Mouse (Mus musculus): Measurements from ENCODE around the gene Lrrc27. TPM values are rescaled to one million over a fixed set of nuclear protein-coding genes. Genes with fewer than 3 reads are reported as not detected.

Lrrc27 gene
- 0.35 and 0.68 TPM in 2 replicates for polyA plus RNA-seq (2015; fragmentation: Nextera tagmentation; extraction: Ambion mirVana)

DNA sequence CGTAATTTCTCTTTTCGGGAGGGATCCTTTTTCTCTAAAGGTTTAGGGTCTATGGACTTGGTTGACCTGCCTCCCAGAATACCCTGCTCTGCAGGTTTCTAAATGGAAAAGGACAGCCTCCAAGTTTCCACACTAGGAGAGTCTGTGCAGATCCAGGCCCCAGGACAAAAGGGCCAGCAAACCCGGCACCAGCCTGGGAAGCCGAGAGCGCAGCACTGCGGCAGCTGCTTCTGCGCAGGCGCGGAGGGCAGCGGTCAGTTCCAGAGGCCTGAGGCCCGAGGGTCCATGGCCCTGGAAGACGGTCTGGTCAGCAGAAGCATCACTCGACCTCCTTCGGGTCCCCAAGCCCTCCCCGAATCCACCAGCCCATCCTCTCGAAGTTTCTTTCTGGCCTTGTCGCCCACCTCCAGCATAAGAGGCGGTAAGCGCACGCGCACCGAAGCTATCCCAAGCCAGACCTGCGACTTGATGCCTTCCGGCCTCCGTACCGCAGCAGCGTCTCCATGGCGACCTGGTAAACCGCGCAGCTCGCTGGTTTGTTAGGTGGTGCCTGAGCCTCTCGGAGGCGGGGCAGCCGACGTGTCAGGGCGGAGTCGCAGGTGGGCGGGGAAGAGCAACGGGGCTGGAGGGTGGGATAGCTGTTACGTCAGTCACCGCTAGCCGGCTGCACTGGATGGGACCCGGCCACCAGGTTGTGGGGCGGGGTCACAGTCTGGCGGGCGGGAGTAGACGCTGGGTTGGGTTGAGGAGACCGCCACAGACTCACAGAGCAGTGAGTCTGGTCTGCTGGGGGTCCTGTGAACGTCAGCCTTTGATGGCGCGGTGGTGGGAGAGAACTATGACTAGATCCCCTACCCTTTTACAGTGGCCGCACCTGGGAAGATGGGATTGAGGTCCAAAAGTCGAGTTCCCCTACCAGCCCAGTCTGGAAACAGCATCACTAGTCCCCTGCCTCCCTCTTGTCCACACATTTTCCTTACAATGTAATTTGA lies at the start of gene Lrrc27, which contains the start of gene Stk32c:
Lrrc27 (plus strand) TSS at position 235 of the 992 bp plus-strand sequence.
Stk32c (minus strand) TSS at position 554 of the 992 bp plus-strand sequence.
- 2% methylated on average over 51 of the region's 53 CpGs for WGBS (ENCODE audit: insufficient replicate concordance)
- H3K9me3 ChIP-seq (replicated peaks; ENCODE audit: control insufficient read depth, low read length): no peaks in the 10 kb centered on the region
- H3K4me1 ChIP-seq (ENCODE audit: control insufficient read depth, low read depth, low read length): peaks cover 9% of the 10 kb centered on the region
- H3K4me2 ChIP-seq (ENCODE audit: low read depth, low read length): peak within 1 kb of the TSS; percentile 70
- H3K27ac ChIP-seq (ENCODE audit: low read length): peak within 1 kb of the TSS; percentile 37; the same call in 1 of the 2 replicates
- no peaks in the 10 kb centered on the region for H3K27me3 ChIP-seq (ENCODE audit: control insufficient read depth, insufficient read depth, low read depth, low read length)
- peak within 1 kb of the TSS; percentile 70 for H3K4me3 ChIP-seq (ENCODE audit: low read depth, low read length)
- no peaks in the 10 kb centered on the region for H3K36me3 ChIP-seq (ENCODE audit: control insufficient read depth, insufficient read depth)
- H3K9ac ChIP-seq (ENCODE audit: low read depth, low read length): peak within 1 kb of the TSS; percentile 73
- ATAC-seq (ENCODE audit: low read depth): peak; percentile 94

DNA sequence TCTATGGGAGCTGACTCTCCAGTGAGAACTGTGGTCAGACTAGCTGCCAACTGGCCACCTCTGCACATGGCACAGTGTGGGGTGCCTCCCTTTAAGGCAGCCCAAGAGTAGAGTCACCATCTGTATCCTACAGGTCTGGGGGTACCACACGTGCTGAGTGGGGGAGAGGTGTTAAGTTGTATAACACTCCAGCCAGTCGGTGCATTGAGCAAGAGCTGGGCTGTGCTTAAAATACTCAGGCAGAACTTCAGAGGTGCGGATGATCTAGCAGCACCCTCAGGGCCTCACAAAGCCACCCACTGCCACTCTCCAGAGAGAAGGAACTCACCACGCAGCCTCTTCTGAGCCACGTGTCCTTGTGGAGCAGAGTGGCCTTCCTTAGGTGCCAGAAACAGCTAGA lies 48.4 kb upstream of the Lrrc27 start:
- Histone ChIP-seq H3K4me1 (ENCODE audit: control insufficient read depth, low read depth, low read length) (no peaks in the 10 kb centered on the region), H3K36me3 (ENCODE audit: control insufficient read depth, insufficient read depth) (no peaks in the 10 kb centered on the region), H3K9ac (ENCODE audit: low read depth, low read length) (no peak overlapping the region), H3K4me2 (ENCODE audit: low read depth, low read length) (no peak overlapping the region), H3K4me3 (ENCODE audit: low read depth, low read length) (no peak overlapping the region), H3K27me3 (ENCODE audit: control insufficient read depth, insufficient read depth, low read depth, low read length) (no peaks in the 10 kb centered on the region), H3K9me3 (replicated peaks; ENCODE audit: control insufficient read depth, low read length) (no peaks in the 10 kb centered on the region), H3K27ac (ENCODE audit: low read length) (no peak overlapping the region)
- ATAC-seq (ENCODE audit: low read depth): no peak
- WGBS (ENCODE audit: insufficient replicate concordance): 45% methylated on average over 5 of the region's 5 CpGs

DNA sequence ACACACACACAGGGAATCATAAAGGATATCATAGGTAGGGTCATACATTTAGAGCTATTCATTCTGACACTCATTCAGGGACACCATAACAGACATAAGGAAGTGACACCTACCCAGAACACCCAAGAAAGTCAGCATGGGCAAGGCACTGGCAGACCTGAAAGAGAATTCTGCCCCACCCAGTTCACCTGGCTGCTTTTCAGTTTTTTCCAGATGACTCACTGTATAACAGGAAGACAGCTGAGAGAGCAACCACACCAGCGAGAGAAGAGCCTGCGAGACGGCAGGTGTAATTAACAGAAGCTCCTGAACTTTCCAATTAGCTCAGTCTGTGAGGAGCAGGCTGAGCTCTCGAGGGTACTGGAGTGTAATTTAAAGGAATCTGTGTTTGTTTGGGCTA lies 43.6 kb upstream of the Lrrc27 start:
- ATAC-seq (ENCODE audit: low read depth): no peak

DNA sequence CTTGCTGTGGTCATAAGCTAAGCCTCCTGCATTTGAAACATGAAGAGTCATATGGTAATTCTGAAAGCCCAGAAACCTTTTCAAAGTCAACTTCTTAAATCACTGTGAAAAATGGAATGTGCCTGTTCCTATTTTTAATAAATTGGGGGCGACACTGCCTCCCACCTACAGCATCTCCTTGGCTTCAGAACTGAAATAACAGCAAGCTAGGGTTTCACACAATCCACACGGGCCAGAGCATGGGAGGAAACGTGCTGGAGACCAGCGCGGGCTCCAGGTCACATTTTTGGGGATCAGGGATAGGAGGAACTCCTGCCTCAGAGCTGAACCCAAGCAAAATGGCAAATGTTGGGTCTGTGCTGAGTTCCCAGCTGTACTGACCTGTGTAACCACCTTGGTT lies 33.5 kb upstream of the Lrrc27 start:
- Histone ChIP-seq H3K36me3 (ENCODE audit: control insufficient read depth, insufficient read depth) (no peaks in the 10 kb centered on the region), H3K9ac (ENCODE audit: low read depth, low read length) (no peak overlapping the region), H3K4me3 (ENCODE audit: low read depth, low read length) (no peak overlapping the region), H3K4me2 (ENCODE audit: low read depth, low read length) (no peak overlapping the region), H3K27me3 (ENCODE audit: control insufficient read depth, insufficient read depth, low read depth, low read length) (no peaks in the 10 kb centered on the region), H3K4me1 (ENCODE audit: control insufficient read depth, low read depth, low read length) (no peaks in the 10 kb centered on the region), H3K27ac (ENCODE audit: low read length) (no peak overlapping the region), H3K9me3 (replicated peaks; ENCODE audit: control insufficient read depth, low read length) (no peaks in the 10 kb centered on the region)
- 66% methylated on average over 5 of the region's 5 CpGs for WGBS (ENCODE audit: insufficient replicate concordance)
- ATAC-seq (ENCODE audit: low read depth): no peak

More for the DNA sequence above, 43.6 kb upstream of the Lrrc27 start:
- no peak overlapping the region for H3K27ac ChIP-seq (ENCODE audit: low read length)
- H3K9ac ChIP-seq (ENCODE audit: low read depth, low read length): no peak overlapping the region
- no peaks in the 10 kb centered on the region for H3K27me3 ChIP-seq (ENCODE audit: control insufficient read depth, insufficient read depth, low read depth, low read length)
- WGBS (ENCODE audit: insufficient replicate concordance): 38% methylated on average over 4 of the region's 4 CpGs
- H3K36me3 ChIP-seq (ENCODE audit: control insufficient read depth, insufficient read depth): no peaks in the 10 kb centered on the region
- H3K4me3 ChIP-seq (ENCODE audit: low read depth, low read length): no peak overlapping the region
- no peak overlapping the region for H3K4me2 ChIP-seq (ENCODE audit: low read depth, low read length)
- no peaks in the 10 kb centered on the region for H3K9me3 ChIP-seq (replicated peaks; ENCODE audit: control insufficient read depth, low read length)
- no peaks in the 10 kb centered on the region for H3K4me1 ChIP-seq (ENCODE audit: control insufficient read depth, low read depth, low read length)

DNA sequence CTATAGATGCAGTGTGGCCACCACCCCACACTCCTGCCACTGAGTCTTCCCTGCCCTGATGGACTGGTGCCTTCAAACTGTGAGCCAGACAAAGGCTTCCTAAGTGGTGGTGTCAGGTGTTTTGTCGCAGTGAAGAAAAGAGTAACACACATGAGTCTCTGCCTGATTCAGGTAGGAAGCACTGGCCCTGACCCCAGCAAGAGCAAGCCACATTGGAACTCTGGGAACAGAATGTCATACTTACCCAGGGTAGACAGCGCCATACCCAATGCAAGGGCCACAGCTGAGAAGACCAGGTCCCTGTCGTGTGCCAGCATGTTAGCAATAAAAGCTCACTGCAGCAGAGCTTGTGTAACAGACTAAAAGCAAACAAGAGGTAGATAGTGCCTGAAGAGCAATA lies 32.7 kb upstream of the Lrrc27 start:
- Histone ChIP-seq H3K27me3 (ENCODE audit: control insufficient read depth, insufficient read depth, low read depth, low read length) (no peaks in the 10 kb centered on the region; the same call in 1 of the 2 replicates), H3K9ac (ENCODE audit: low read depth, low read length) (no peak overlapping the region), H3K4me2 (ENCODE audit: low read depth, low read length) (no peak overlapping the region), H3K4me3 (ENCODE audit: low read depth, low read length) (no peak overlapping the region), H3K36me3 (ENCODE audit: control insufficient read depth, insufficient read depth) (no peaks in the 10 kb centered on the region), H3K4me1 (ENCODE audit: control insufficient read depth, low read depth, low read length) (no peaks in the 10 kb centered on the region), H3K27ac (ENCODE audit: low read length) (no peak overlapping the region), H3K9me3 (replicated peaks; ENCODE audit: control insufficient read depth, low read length) (no peaks in the 10 kb centered on the region)
- WGBS (ENCODE audit: insufficient replicate concordance): 76% methylated on average over 3 of the region's 3 CpGs
- no peak for ATAC-seq (ENCODE audit: low read depth)

DNA sequence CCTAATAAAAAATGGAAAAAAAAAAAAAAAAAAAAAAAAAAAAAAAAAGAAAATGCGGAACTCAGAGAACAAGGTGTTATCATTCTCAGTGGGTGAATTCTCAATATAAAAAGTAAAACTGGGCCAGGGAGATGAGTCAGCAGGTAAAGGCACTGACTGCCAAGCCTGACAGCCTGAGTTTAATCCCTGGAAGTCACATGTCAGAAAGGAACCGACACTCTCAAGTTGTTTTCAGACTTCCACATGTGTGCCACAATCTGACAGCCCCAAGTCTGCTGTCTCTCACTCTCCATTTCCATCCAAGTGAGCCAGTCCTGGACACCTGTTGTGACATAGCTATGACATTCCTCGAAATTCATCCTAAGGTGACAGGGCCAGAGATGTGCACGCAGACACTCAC lies 28.4 kb upstream of the Lrrc27 start:
- ATAC-seq (ENCODE audit: low read depth): no peak
- 62% methylated on average over 4 of the region's 4 CpGs for WGBS (ENCODE audit: insufficient replicate concordance)

DNA sequence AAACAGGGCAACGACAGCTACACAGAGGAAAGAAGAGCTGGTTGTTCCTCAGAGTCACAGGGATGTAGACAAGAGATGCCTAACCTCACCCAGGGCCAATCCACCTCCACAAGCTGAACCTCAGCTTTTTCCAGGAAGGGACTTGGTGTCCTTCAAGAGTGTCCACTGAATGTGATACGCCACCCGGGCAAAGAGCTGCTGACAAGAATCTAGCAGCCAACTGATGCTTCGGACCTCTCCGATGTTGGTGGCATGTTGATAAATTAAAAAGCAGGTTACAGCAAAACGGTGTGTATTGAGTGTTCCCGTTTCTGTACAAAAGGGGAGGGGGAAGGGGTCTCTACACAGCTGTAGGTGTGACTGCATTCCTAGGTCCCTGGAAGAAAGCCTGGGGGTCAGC lies 27.9 kb upstream of the Lrrc27 start:
- H3K9ac ChIP-seq (ENCODE audit: low read depth, low read length): no peak overlapping the region
- 61% methylated on average over 7 of the region's 7 CpGs for WGBS (ENCODE audit: insufficient replicate concordance)
- no peaks in the 10 kb centered on the region for H3K36me3 ChIP-seq (ENCODE audit: control insufficient read depth, insufficient read depth)
- peaks cover 36% of the 10 kb centered on the region for H3K27me3 ChIP-seq (ENCODE audit: control insufficient read depth, insufficient read depth, low read depth, low read length)
- H3K27ac ChIP-seq (ENCODE audit: low read length): no peak overlapping the region
- H3K4me2 ChIP-seq (ENCODE audit: low read depth, low read length): no peak overlapping the region
- no peak overlapping the region for H3K4me3 ChIP-seq (ENCODE audit: low read depth, low read length)
- H3K9me3 ChIP-seq (replicated peaks; ENCODE audit: control insufficient read depth, low read length): no peaks in the 10 kb centered on the region
- peaks cover 6% of the 10 kb centered on the region for H3K4me1 ChIP-seq (ENCODE audit: control insufficient read depth, low read depth, low read length)
- ATAC-seq (ENCODE audit: low read depth): no peak

More for the DNA sequence above, 28.4 kb upstream of the Lrrc27 start:
- Histone ChIP-seq H3K4me1 (ENCODE audit: control insufficient read depth, low read depth, low read length) (peaks cover 6% of the 10 kb centered on the region), H3K4me2 (ENCODE audit: low read depth, low read length) (no peak overlapping the region), H3K4me3 (ENCODE audit: low read depth, low read length) (no peak overlapping the region), H3K27ac (ENCODE audit: low read length) (no peak overlapping the region), H3K27me3 (ENCODE audit: control insufficient read depth, insufficient read depth, low read depth, low read length) (peaks cover 36% of the 10 kb centered on the region), H3K36me3 (ENCODE audit: control insufficient read depth, insufficient read depth) (no peaks in the 10 kb centered on the region), H3K9me3 (replicated peaks; ENCODE audit: control insufficient read depth, low read length) (no peaks in the 10 kb centered on the region), H3K9ac (ENCODE audit: low read depth, low read length) (no peak overlapping the region)

DNA sequence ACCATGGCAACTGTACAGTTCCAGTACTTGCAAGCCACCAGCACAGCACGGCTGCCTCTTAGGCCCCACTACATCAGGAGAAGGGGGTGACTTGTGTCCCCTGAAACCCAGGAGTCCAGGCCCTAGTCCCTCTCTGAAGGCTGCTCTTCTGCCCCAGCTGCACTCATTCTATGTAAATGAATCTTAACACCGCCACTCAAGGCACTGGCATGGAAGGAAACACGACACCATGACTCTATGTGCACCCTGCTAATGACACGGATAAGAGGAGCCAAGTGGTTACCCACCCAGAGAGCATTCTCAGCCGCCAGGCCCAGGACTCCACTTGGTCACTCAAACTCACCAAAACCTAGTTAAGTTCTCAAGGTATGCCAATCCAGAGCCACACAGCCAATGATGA lies 26.8 kb upstream of the Lrrc27 start:
- ATAC-seq (ENCODE audit: low read depth): no peak
- 41% methylated on average over 5 of the region's 5 CpGs for whole genome bisulfite sequencing (ENCODE audit: insufficient replicate concordance)
- peaks cover 42% of the 10 kb centered on the region for H3K27me3 ChIP-seq (ENCODE audit: control insufficient read depth, insufficient read depth, low read depth, low read length)

DNA sequence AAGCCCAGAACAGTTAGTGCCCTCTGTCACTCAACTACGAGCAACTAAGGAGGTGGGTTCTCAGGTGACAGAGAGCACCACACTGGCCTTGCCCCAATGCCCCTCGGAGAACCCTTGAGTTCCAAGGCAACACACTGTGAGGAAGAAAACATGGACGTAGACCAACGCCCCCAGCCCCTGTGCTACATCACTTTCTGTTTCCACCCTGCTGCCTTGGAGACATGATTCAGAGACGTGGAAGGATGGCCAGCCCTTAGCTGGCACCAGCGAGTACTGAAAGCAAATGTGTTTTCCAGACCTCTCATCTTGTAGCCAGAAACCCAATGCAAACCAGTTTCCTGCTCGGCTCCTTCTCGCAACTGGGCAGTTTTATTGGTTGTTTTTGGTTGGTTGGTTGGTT lies 26.4 kb upstream of the Lrrc27 start:
- Histone ChIP-seq H3K36me3 (ENCODE audit: control insufficient read depth, insufficient read depth) (no peaks in the 10 kb centered on the region), H3K27me3 (ENCODE audit: control insufficient read depth, insufficient read depth, low read depth, low read length) (peaks cover 42% of the 10 kb centered on the region), H3K9ac (ENCODE audit: low read depth, low read length) (no peak overlapping the region), H3K9me3 (replicated peaks; ENCODE audit: control insufficient read depth, low read length) (no peaks in the 10 kb centered on the region), H3K4me3 (ENCODE audit: low read depth, low read length) (no peak overlapping the region), H3K4me1 (ENCODE audit: control insufficient read depth, low read depth, low read length) (peaks cover 6% of the 10 kb centered on the region), H3K27ac (ENCODE audit: low read length) (no peak overlapping the region), H3K4me2 (ENCODE audit: low read depth, low read length) (no peak overlapping the region)
- WGBS (ENCODE audit: insufficient replicate concordance): 53% methylated on average over 8 of the region's 8 CpGs
- no peak for ATAC-seq (ENCODE audit: low read depth)

More for the DNA sequence above, 26.8 kb upstream of the Lrrc27 start:
- Histone ChIP-seq H3K4me2 (ENCODE audit: low read depth, low read length) (no peak overlapping the region), H3K4me1 (ENCODE audit: control insufficient read depth, low read depth, low read length) (peaks cover 6% of the 10 kb centered on the region), H3K4me3 (ENCODE audit: low read depth, low read length) (no peak overlapping the region), H3K9me3 (replicated peaks; ENCODE audit: control insufficient read depth, low read length) (no peaks in the 10 kb centered on the region), H3K9ac (ENCODE audit: low read depth, low read length) (no peak overlapping the region), H3K36me3 (ENCODE audit: control insufficient read depth, insufficient read depth) (no peaks in the 10 kb centered on the region), H3K27ac (ENCODE audit: low read length) (no peak overlapping the region)

Data from liver, embryonic 16.5 days (tissue).